Mouse (Mus musculus) olfactory bulb, adult 2 months (tissue): ENCODE results near the gene Slco2b1. TPM values are rescaled to one million over a fixed set of nuclear protein-coding genes. Genes with fewer than 3 reads are reported as not detected.
"Not testable (repeated sequence)": the region's sequence is repeated elsewhere in the genome, so short reads cannot be mapped to it uniquely, and the experiment has no call there.

Experiments used
- H3K27ac ChIP-seq: fragments of 200-500 bp; 2 replicates; pipeline ENCODE4 v1.5.1; 2012; ENCODE audit warnings: low read depth, low read length; ENCODE audit not compliant: insufficient read depth
- H3K4me1 ChIP-seq: fragments of 200-500 bp; 2 replicates; pipeline ENCODE4 v1.6.1; 2012; ENCODE audit warnings: low read length; ENCODE audit not compliant: control insufficient read depth, insufficient read depth
- H3K4me3 ChIP-seq: fragments of 200-500 bp; 2 replicates; pipeline ENCODE4 v1.5.1; 2012; ENCODE audit warnings: mild to moderate bottlenecking, low read depth, low read length, moderate library complexity; ENCODE audit not compliant: insufficient read depth
- CTCF ChIP-seq: fragments of 200-500 bp; IDR thresholded peaks from 2 replicates; pipeline ENCODE4 v1.5.1; 2012; ENCODE audit warnings: low read depth, mild to moderate bottlenecking, low read length, moderate library complexity; ENCODE audit not compliant: insufficient read depth
- POLR2A ChIP-seq: fragments of 200-500 bp; IDR thresholded peaks from 2 replicates; pipeline ENCODE4 v1.6.1; 2012; ENCODE audit warnings: mild to moderate bottlenecking, low read depth, low read length, moderate library complexity; ENCODE audit not compliant: insufficient read depth
- WGBS: fragments of 180-500 bp; shearing (Covaris S2); methylation state at CpG from one replicate; pipeline ENCODE4 v1.1.7; 2018; 5-methylcytosine and 5-hydroxymethylcytosine counted together
- polyA plus RNA-seq: library from polyadenylated mRNA; stranded (reverse); fragments of >200 nt; gene quantifications from 2 replicates; pipeline ENCODE4 v1.2.4, GENCODE M21; 2012; ENCODE audit warnings: low replicate concordance; ENCODE audit not compliant: missing spikeins, insufficient read depth, insufficient read length

The Slco2b1 gene
- not detected in 2 replicates for polyA plus RNA-seq

GRCm38 (mm10) chr7:99711166-99711565 is at the start of gene Slco2b1:
Gene Slco2b1, minus strand, starts transcription at chr7:99711340.
- Histone ChIP-seq H3K4me1 (peaks cover 4% of the 10 kb centered on the region; the same call in 1 of the 2 replicates), H3K27ac (no peak within 1 kb of the TSS), H3K4me3 (no peak within 1 kb of the TSS)
- WGBS, result 80% methylated on average over 8 of the region's 8 CpGs
- TF ChIP-seq CTCF (no peak), POLR2A (no peak)

GRCm38 (mm10) chr7:99739276-99739675 is 28.1 kb upstream of the Slco2b1 start:
- TF ChIP-seq CTCF, result no peak
- Histone ChIP-seq H3K27ac (no peak overlapping the region), H3K4me1 (peaks cover 2% of the 10 kb centered on the region; the same call in 1 of the 2 replicates), H3K4me3 (no peak overlapping the region)
- WGBS, result 33% methylated on average over 9 of the region's 9 CpGs

- not testable (repeated sequence) for H3K4me1 ChIP-seq, H3K4me3 ChIP-seq, H3K27ac ChIP-seq
- 94% methylated on average over 9 of the region's 9 CpGs for whole genome bisulfite sequencing
These were observed 24.4 kb upstream of the Slco2b1 start for GRCm38 (mm10) chr7:99735491-99735890.

GRCm38 (mm10) chr7:99734612-99735011 is 23.5 kb upstream of the Slco2b1 start:
- Histone ChIP-seq H3K4me1 (peaks cover 2% of the 10 kb centered on the region; the same call in 1 of the 2 replicates), H3K27ac (no peak overlapping the region), H3K4me3 (no peak overlapping the region)
- TF ChIP-seq POLR2A, result no peak
- TF ChIP-seq CTCF, result no peak
- 92% methylated on average over 2 of the region's 2 CpGs for WGBS

GRCm38 (mm10) chr7:99729973-99730372 is 18.8 kb upstream of the Slco2b1 start, which contains the start of gene Olfr520:
Gene Olfr520, plus strand, starts transcription at chr7:99730273.
- H3K4me3 ChIP-seq, result no peak within 1 kb of the TSS
- no peak within 1 kb of the TSS for H3K27ac ChIP-seq
- no peak for TF ChIP-seq POLR2A
- no peak for TF ChIP-seq CTCF
- no peaks in the 10 kb centered on the region for H3K4me1 ChIP-seq
- WGBS, result 92% methylated on average over 2 of the region's 2 CpGs

- 97% methylated on average over 2 of the region's 2 CpGs for WGBS
- TF ChIP-seq CTCF (no peak), POLR2A (no peak)
- H3K27ac ChIP-seq, result no peak overlapping the region
- no peaks in the 10 kb centered on the region for H3K4me1 ChIP-seq
- H3K4me3 ChIP-seq, result no peak overlapping the region
These were observed 5.4 kb upstream of the Slco2b1 start for GRCm38 (mm10) chr7:99716536-99716935.

- 93% methylated on average over 4 of the region's 4 CpGs for WGBS
- peaks cover 4% of the 10 kb centered on the region; the same call in 1 of the 2 replicates for H3K4me1 ChIP-seq
- no peak overlapping the region for H3K27ac ChIP-seq
- TF ChIP-seq CTCF (no peak), POLR2A (no peak)
- no peak overlapping the region for H3K4me3 ChIP-seq
These were observed 1.3 kb upstream of the Slco2b1 start for GRCm38 (mm10) chr7:99712431-99712830.

- WGBS, result 13% methylated on average over 1 of the region's 1 CpGs
- Histone ChIP-seq H3K4me3 (no peak overlapping the region), H3K4me1 (peaks cover 4% of the 10 kb centered on the region; the same call in 1 of the 2 replicates), H3K27ac (no peak overlapping the region)
- TF ChIP-seq CTCF (peak; percentile 70; the same call in 1 of the 2 replicates), POLR2A (no peak)
These were observed 664 bp downstream of the Slco2b1 start for GRCm38 (mm10) chr7:99710476-99710875.

- Histone ChIP-seq H3K4me1 (peaks cover 4% of the 10 kb centered on the region; the same call in 1 of the 2 replicates), H3K27ac (no peak overlapping the region), H3K4me3 (no peak overlapping the region)
- TF ChIP-seq POLR2A, result no peak
- no peak for TF ChIP-seq CTCF
- WGBS, result 85% methylated on average over 7 of the region's 7 CpGs
These were observed 1.1 kb downstream of the Slco2b1 start for GRCm38 (mm10) chr7:99709992-99710391.

GRCm38 (mm10) chr7:99708750-99709149 is 2.4 kb downstream of the Slco2b1 start:
- no peak for TF ChIP-seq CTCF
- no peak for TF ChIP-seq POLR2A
- no peak overlapping the region for H3K27ac ChIP-seq
- H3K4me3 ChIP-seq, result no peak overlapping the region
- peaks cover 4% of the 10 kb centered on the region; the same call in 1 of the 2 replicates for H3K4me1 ChIP-seq
- WGBS, result 86% methylated on average over 5 of the region's 5 CpGs
